Mouse (Mus musculus) E14TG2a.4 (cell line): ENCODE measurements around the gene Pcca.

ENCODE experiments used
- H3K27me3 ChIP-seq: 2 replicates; pipeline ENCODE4 v1.6.1; 2014; ENCODE audit warnings: low read length, control low read depth; ENCODE audit not compliant: insufficient read depth
- H3K36me3 ChIP-seq: 2 replicates; pipeline ENCODE4 v1.6.1; 2014; ENCODE audit warnings: low read length, control low read depth; ENCODE audit not compliant: insufficient read depth
- H3K4me1 ChIP-seq: replicated peaks from 2 replicates; pipeline ENCODE4 v1.6.1; 2014; ENCODE audit warnings: low read depth, low read length, control low read depth
- H3K4me3 ChIP-seq: replicated peaks from 2 replicates; pipeline ENCODE4 v1.5.1; 2014; ENCODE audit warnings: mild to moderate bottlenecking, low read length
- H3K9me3 ChIP-seq: 2 replicates; pipeline ENCODE4 v1.6.1; 2014; ENCODE audit warnings: low read length, control low read depth
- CTCF ChIP-seq: conservative IDR thresholded peaks from 2 replicates; pipeline ENCODE4 v1.5.1; 2014; ENCODE audit warnings: low read length
- NANOG ChIP-seq: IDR thresholded peaks from 2 replicates; pipeline ENCODE4 v1.6.1; 2014; ENCODE audit warnings: borderline replicate concordance, low read length, mixed read lengths
- POU5F1 ChIP-seq: IDR thresholded peaks from 2 replicates; pipeline ENCODE4 v1.6.1; 2014; ENCODE audit warnings: low read length, borderline replicate concordance

Gene Pcca

DNA sequence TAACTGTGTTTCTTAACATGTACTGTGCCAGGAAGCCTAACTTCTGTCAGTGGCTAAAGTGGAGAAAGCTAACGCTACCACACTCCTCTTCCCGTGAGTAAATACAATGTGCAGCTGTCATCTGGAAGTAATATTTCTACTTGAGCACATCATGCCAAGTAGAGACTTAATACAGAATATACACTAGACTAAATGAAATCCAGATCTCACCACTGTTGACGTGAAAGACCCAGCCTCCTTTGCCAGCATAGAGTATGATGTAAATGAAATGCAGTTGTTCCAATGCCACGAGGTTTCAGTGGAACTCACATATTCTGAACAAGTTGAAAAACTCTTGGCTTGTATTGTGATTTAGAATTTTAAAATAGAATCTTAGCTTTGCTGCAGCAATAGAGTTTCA is 73.3 kb downstream of the Pcca start:
- no peaks in the 10 kb centered on the region for H3K4me1 ChIP-seq
- TF ChIP-seq NANOG: no peak
- no peak for TF ChIP-seq CTCF
- no peak for TF ChIP-seq POU5F1
- no peak overlapping the region for H3K4me3 ChIP-seq
- no peaks in the 10 kb centered on the region for H3K36me3 ChIP-seq
- H3K27me3 ChIP-seq: no peaks in the 10 kb centered on the region
- H3K9me3 ChIP-seq: no peaks in the 10 kb centered on the region

DNA sequence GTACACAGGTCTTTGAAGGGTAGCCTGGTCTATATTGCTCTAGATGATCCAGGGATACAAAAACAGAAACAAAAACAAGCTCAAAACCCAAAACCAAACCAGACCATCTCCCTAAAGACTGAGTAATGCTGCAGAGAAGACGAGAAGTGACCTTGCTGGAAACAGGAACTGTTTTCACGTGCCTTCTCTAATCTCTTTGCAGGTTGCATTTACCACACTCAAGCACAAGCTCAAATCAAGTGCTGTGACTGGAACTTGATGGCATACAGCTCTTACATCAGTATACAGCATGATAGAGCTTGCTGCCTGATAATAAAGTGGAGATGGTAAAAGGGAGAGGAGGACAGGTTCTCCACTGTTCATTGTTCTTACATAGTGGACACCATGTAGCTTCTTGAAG is 74.2 kb downstream of the Pcca start:
- no peaks in the 10 kb centered on the region for H3K9me3 ChIP-seq
- no peaks in the 10 kb centered on the region for H3K4me1 ChIP-seq
- no peaks in the 10 kb centered on the region for H3K27me3 ChIP-seq
- TF ChIP-seq NANOG (no peak), CTCF (no peak), POU5F1 (no peak)
- H3K4me3 ChIP-seq: no peak overlapping the region
- H3K36me3 ChIP-seq: no peaks in the 10 kb centered on the region

GRCm38 (mm10) chr14:122611035-122611434 is 76.9 kb downstream of the Pcca start:
- TF ChIP-seq NANOG (no peak), CTCF (no peak), POU5F1 (no peak)
- no peaks in the 10 kb centered on the region for H3K36me3 ChIP-seq
- H3K4me1 ChIP-seq: no peaks in the 10 kb centered on the region
- H3K27me3 ChIP-seq: no peaks in the 10 kb centered on the region
- no peaks in the 10 kb centered on the region for H3K9me3 ChIP-seq
- no peak overlapping the region for H3K4me3 ChIP-seq

- H3K36me3 ChIP-seq: no peaks in the 10 kb centered on the region
- no peaks in the 10 kb centered on the region for H3K27me3 ChIP-seq
- no peak for TF ChIP-seq CTCF
- no peak overlapping the region for H3K4me3 ChIP-seq
- H3K4me1 ChIP-seq: no peaks in the 10 kb centered on the region
- no peaks in the 10 kb centered on the region for H3K9me3 ChIP-seq
Measured at GRCm38 (mm10) chr14:122612317-122612716, 78.2 kb downstream of the Pcca start.

DNA sequence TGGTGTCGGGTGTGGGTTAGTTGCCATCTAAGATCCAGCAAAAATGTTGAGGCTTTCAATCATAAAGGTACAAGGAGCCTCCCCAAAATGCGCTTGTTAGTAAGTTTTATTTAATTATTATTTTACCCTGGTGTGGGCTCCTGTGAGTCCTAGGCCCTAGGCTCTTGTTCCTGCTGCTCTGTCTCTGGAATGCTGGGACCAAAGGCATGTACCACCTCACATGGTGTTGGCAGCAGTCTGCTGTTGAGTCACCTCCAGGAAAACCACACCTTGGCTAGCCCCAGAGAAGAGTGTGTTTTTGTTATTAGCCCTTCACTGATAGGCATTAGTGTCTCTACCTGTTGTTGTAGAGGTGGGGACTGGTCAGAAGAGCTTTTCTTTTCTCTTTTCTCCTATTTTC is 83.5 kb downstream of the Pcca start:
- Histone ChIP-seq H3K9me3 (no peaks in the 10 kb centered on the region), H3K4me3 (no peak overlapping the region), H3K4me1 (no peaks in the 10 kb centered on the region), H3K27me3 (no peaks in the 10 kb centered on the region), H3K36me3 (no peaks in the 10 kb centered on the region)
- TF ChIP-seq NANOG (no peak), CTCF (no peak), POU5F1 (no peak)

- Histone ChIP-seq H3K4me1 (no peaks in the 10 kb centered on the region), H3K9me3 (no peaks in the 10 kb centered on the region), H3K27me3 (no peaks in the 10 kb centered on the region), H3K4me3 (no peak overlapping the region), H3K36me3 (no peaks in the 10 kb centered on the region)
- no peak for TF ChIP-seq POU5F1
- no peak for TF ChIP-seq CTCF
- TF ChIP-seq NANOG: no peak
Measured at GRCm38 (mm10) chr14:122633416-122633815, 99.3 kb downstream of the Pcca start.

GRCm38 (mm10) chr14:122636601-122637000 is 102.5 kb downstream of the Pcca start:
- Histone ChIP-seq H3K4me1 (no peaks in the 10 kb centered on the region), H3K9me3 (no peaks in the 10 kb centered on the region), H3K36me3 (no peaks in the 10 kb centered on the region), H3K27me3 (no peaks in the 10 kb centered on the region), H3K4me3 (no peak overlapping the region)
- TF ChIP-seq POU5F1 (no peak), NANOG (no peak), CTCF (no peak)

DNA sequence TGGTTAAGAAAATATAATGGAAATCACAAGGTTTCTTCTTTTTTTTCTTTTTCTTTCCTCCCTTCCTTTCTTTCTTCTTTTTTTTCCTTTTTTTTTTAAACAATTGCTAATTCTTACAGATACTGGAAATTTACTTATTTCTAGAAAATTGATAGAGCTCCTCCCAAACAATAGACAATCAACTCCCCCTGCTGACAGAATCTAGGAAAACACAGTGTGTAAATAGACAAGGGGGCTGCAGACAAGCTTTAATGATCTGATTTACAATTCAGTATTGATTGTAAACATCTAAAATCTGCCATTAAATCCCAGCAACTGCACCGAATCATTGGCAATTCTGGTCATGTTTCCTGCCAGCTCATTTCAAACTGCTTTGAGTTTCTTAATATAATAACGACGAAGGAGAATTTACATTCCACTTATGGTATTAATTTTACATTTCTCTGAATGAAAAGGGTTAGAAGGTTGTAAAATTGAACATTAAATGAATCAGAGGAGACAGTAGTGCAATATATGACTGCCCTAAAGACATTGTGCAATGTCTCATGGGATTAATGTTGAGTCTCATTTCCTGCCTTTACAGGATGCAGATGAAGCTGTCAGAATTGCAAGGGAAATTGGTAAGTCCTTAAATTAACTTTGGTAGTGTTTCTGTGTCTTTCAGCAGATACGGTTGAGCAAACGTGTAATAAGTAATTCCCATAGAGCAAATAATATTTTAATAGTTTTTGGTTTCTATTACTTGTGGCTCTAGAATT is 103.9 kb downstream of the Pcca start:
- TF ChIP-seq CTCF: no peak
- TF ChIP-seq POU5F1: no peak
- TF ChIP-seq NANOG: no peak
- no peaks in the 10 kb centered on the region for H3K36me3 ChIP-seq
- H3K4me3 ChIP-seq: no peak overlapping the region
- no peaks in the 10 kb centered on the region for H3K9me3 ChIP-seq
- H3K4me1 ChIP-seq: no peaks in the 10 kb centered on the region
- no peaks in the 10 kb centered on the region for H3K27me3 ChIP-seq

GRCm38 (mm10) chr14:122639168-122639720 is 105.1 kb downstream of the Pcca start:
- TF ChIP-seq POU5F1: no peak
- no peak for TF ChIP-seq CTCF
- no peak for TF ChIP-seq NANOG
- H3K9me3 ChIP-seq: no peaks in the 10 kb centered on the region
- no peaks in the 10 kb centered on the region for H3K4me1 ChIP-seq
- no peaks in the 10 kb centered on the region for H3K27me3 ChIP-seq
- H3K36me3 ChIP-seq: no peaks in the 10 kb centered on the region
- H3K4me3 ChIP-seq: no peak overlapping the region
